Mouse (Mus musculus) C2C12 (cell line): ENCODE measurements around the gene G6pc. TPM values are rescaled to one million over a fixed set of nuclear protein-coding genes. Genes with fewer than 3 reads are reported as not detected.

ENCODE experiments used
- H3K27me3 ChIP-seq: one replicate; pipeline ENCODE4 v1.6.1; 2011; ENCODE audit not compliant: control insufficient read depth, insufficient read depth, insufficient read length
- H3K36me3 ChIP-seq: one replicate; pipeline ENCODE4 v1.6.1; 2011; ENCODE audit not compliant: control insufficient read depth, insufficient read depth
- H3K4me3 ChIP-seq: one replicate; pipeline ENCODE4 v1.5.1; 2011; ENCODE audit warnings: mild to moderate bottlenecking, control low read depth; ENCODE audit not compliant: poor library complexity, insufficient read depth, severe bottlenecking
- H3K79me2 ChIP-seq: one replicate; pipeline ENCODE4 v1.6.1; 2011; ENCODE audit not compliant: control insufficient read depth, insufficient read depth
- H3K79me3 ChIP-seq: one replicate; pipeline ENCODE4 v1.6.1; 2011; ENCODE audit warnings: low read depth, control low read depth
- H3ac ChIP-seq: one replicate; pipeline ENCODE3; 2011; ENCODE audit warnings: low read depth; ENCODE audit not compliant: control insufficient read depth, insufficient read length
- CEBPB ChIP-seq: IDR thresholded peaks from one replicate; pipeline ENCODE4 v1.6.1; 2011; ENCODE audit warnings: low read depth, mild to moderate bottlenecking, control low read depth, moderate library complexity
- CTCF ChIP-seq: IDR thresholded peaks from one replicate; pipeline ENCODE4 v1.5.1; 2011; ENCODE audit not compliant: control insufficient read depth, insufficient read depth, insufficient read length
- FOSL1 ChIP-seq: IDR thresholded peaks from one replicate; pipeline ENCODE4 v1.8.0; 2011; ENCODE audit warnings: mild to moderate bottlenecking, low read length; ENCODE audit not compliant: poor library complexity, insufficient read depth, severe bottlenecking
- MAX ChIP-seq: IDR thresholded peaks from one replicate; pipeline ENCODE4 v1.6.1; 2011; ENCODE audit warnings: mild to moderate bottlenecking, control low read depth
- MYOD1 ChIP-seq: IDR thresholded peaks from one replicate; pipeline ENCODE4 v1.6.1; 2011; ENCODE audit warnings: low read depth; ENCODE audit not compliant: control insufficient read depth, insufficient read length
- MYOG ChIP-seq: IDR thresholded peaks from one replicate; pipeline ENCODE4 v1.6.1; 2011; ENCODE audit not compliant: control insufficient read depth, insufficient read length; ENCODE audit errors: extremely low read depth
- USF1 ChIP-seq: IDR thresholded peaks from one replicate; pipeline ENCODE4 v1.6.1; 2011; ENCODE audit warnings: low read depth, mild to moderate bottlenecking, control low read depth, moderate library complexity
- microRNA-seq: library from miRNA; unstranded; fragments of <30 nt; microRNA quantifications from one replicate; pipeline ENCODE4, GENCODE M21; 2019; ENCODE audit warnings: borderline microRNAs expressed
- polyA plus RNA-seq: library from polyadenylated mRNA; unstranded; fragments of >200 nt; fragmentation: generic; extraction: Trizol; gene quantifications from one replicate; pipeline ENCODE4 v1.2.1, GENCODE M21; 2012; ENCODE audit warnings: missing spikeins

Gene G6pc
- polyA plus RNA-seq, 1 experiment = not detected

GRCm38 (mm10) chr11:101420148-101420547 is 52.8 kb downstream of the G6pc start:
- no peaks in the 10 kb centered on the region for H3K36me3 ChIP-seq
- TF ChIP-seq MYOD1 (no peak), FOSL1 (no peak), MYOG (no peak), USF1 (no peak), CEBPB (no peak), CTCF (no peak), MAX (no peak)

DNA sequence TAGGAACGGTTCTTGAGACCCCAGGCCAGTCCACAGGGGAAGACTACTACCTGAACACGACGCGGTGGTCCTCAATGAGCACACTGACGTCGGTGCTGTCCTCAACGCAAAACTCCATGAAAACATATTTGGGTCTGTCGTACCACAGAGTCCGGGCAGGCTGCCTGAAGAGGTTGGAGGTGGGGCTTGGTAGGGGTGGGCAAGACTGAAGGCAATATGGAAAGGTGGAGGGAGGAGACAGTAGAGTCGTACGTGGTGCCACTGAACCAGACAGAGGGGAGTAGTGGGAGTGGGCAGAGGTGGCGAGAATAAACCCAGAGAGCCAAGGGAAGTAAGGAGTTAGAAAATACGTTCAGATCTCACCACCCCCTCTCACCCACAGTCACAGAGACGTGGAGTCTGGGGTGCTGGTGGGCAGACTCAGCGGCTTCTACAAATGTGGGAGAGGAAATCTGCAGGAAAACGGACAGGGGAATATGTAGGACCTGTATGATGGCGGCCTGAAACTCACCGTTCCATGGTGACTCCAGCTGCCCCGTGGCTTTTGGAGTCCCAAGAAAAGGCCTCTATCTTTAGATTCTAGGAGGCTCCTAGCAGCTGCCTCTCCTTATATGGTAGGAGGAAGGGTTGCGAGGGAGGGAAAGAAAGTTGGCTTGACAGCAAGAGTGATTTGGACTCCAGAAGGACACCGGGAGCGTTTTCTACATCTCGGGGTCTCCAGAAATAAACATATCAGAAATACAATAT is 56.9 kb downstream of the G6pc start, which contains the start of gene Gm27029:
TSS of gene Gm27029 (minus strand) at position 692 of the 747 bp plus-strand sequence.
- Histone ChIP-seq H3ac (peak within 1 kb of the TSS; percentile 75), H3K4me3 (peak within 1 kb of the TSS; percentile 99), H3K79me2 (peaks cover 40% of the 10 kb centered on the region), H3K36me3 (peaks cover 4% of the 10 kb centered on the region), H3K79me3 (peaks cover 16% of the 10 kb centered on the region), H3K27me3 (no peaks in the 10 kb centered on the region)
- TF ChIP-seq CTCF = no peak
- no peak for TF ChIP-seq FOSL1
- TF ChIP-seq MYOG = no peak
- TF ChIP-seq CEBPB = no peak
- TF ChIP-seq MYOD1 = no peak

More at GRCm38 (mm10) chr11:101420148-101420547, 52.8 kb downstream of the G6pc start:
- Histone ChIP-seq H3K79me3 (no peaks in the 10 kb centered on the region), H3ac (no peak overlapping the region), H3K4me3 (no peak overlapping the region), H3K27me3 (no peaks in the 10 kb centered on the region), H3K79me2 (peaks cover 16% of the 10 kb centered on the region)

DNA sequence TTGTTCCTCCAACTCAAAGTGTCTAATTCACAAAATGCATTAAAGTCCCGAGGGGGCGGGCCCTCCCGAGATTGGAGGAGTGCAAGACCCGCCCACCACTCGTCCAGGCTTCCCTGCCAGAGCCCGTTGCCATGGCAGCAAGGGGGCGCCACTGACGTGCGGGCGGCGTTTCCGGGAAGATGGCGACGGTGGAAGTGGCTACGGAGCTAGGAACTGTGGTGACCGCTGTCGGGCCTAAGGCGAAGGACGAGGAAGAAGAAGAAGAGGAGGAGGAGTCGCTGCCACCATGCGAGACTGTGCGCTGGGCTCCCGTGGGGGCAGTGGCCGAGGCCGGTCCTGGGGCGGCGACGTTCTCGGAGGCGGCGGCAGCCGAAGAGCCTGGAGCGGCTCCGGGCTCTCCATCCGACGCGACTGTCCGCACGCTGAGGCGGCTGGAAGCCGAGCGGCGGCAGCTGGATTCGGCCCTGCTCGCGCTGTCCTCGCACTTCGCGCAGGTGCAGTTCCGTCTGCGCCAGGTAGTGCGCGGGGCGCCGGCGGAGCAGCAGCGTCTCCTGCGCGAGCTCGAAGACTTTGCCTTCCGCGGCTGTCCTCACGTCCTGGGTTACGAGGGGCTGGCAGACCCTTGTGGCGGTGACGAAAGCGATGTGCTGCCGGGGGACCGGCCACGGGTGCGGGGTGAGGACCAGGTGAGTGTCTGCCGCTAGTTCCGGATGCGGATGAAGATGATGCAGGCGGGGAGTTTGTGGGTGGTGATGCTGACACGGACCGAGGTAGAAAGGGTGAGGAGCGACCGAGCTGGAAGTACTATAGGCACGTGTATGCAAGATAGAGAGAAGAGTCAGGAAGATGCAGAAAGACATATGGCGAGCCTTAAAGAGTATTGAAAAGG is 57.8 kb downstream of the G6pc start, which contains the start of the genes Rundc1 and Ptges3l:
TSS of gene Rundc1 (plus strand) at position 161 of the 889 bp plus-strand sequence.
TSS of gene Ptges3l (minus strand) at position 409 of the 889 bp plus-strand sequence.
- TF ChIP-seq FOSL1 = no peak
- TF ChIP-seq MAX = peak; percentile 5
- no peak for TF ChIP-seq USF1
- TF ChIP-seq MYOG = no peak
- TF ChIP-seq MYOD1 = no peak
- peak; percentile 17 for TF ChIP-seq CTCF
- no peak for TF ChIP-seq CEBPB
- Histone ChIP-seq H3K27me3 (no peaks in the 10 kb centered on the region), H3K79me3 (peaks cover 16% of the 10 kb centered on the region), H3K4me3 (peak within 1 kb of the TSS; percentile 99), H3K79me2 (peaks cover 40% of the 10 kb centered on the region), H3K36me3 (peaks cover 13% of the 10 kb centered on the region), H3ac (peak within 1 kb of the TSS; percentile 75)

- no peak overlapping the region for H3ac ChIP-seq
- peaks cover 16% of the 10 kb centered on the region for H3K79me3 ChIP-seq
- H3K27me3 ChIP-seq = no peaks in the 10 kb centered on the region
- H3K4me3 ChIP-seq = peak overlapping the region; percentile 99
- no peak for TF ChIP-seq MYOD1
- no peak for TF ChIP-seq USF1
- TF ChIP-seq CEBPB = no peak
- no peak for TF ChIP-seq FOSL1
- TF ChIP-seq CTCF = no peak
- TF ChIP-seq MAX = no peak
- TF ChIP-seq MYOG = no peak
- peaks cover 40% of the 10 kb centered on the region for H3K79me2 ChIP-seq
- peaks cover 22% of the 10 kb centered on the region for H3K36me3 ChIP-seq
Measured at GRCm38 (mm10) chr11:101426165-101426564, 58.8 kb downstream of the G6pc start.

Small RNA genes within 50 kb of the gene (microRNA-seq; reads per million reads assigned to microRNA genes)
- gene Gm25593 (not detected), gene Mir6929 (0.24 reads per million)

Other genes with a start within 250 kb of the G6pc start
- 25.7 TPM for gene Retreg3, start 247.7 kb upstream of the G6pc start, polyA plus RNA-seq
- 115 TPM for gene Tubg1, start 247.6 kb upstream of the G6pc start, polyA plus RNA-seq
- 0.13 TPM for gene Tubg2, start 211.7 kb upstream of the G6pc start, polyA plus RNA-seq
- 0.28 TPM for gene Cntnap1, start 197.0 kb upstream of the G6pc start, polyA plus RNA-seq
- 18.3 TPM for gene Plekhh3, start 196.2 kb upstream of the G6pc start, polyA plus RNA-seq
- 0.18 TPM for gene Ccr10, start 192.1 kb upstream of the G6pc start, polyA plus RNA-seq
- 4.5 TPM for gene Ezh1, start 141.1 kb upstream of the G6pc start, polyA plus RNA-seq
- gene Ramp2, start 121.5 kb upstream of the G6pc start, polyA plus RNA-seq = 0.66 TPM
- gene Vps25, start 113.9 kb upstream of the G6pc start, polyA plus RNA-seq = 116 TPM
- 0.49 TPM for gene Wnk4, start 107.0 kb upstream of the G6pc start, polyA plus RNA-seq
- 0.05 TPM for gene Cntd1, start 88.5 kb upstream of the G6pc start, polyA plus RNA-seq
- gene Coa3, start 88.4 kb upstream of the G6pc start, polyA plus RNA-seq = 85.2 TPM
- gene Becn1, start 65.3 kb upstream of the G6pc start, polyA plus RNA-seq = 103 TPM
- 89.9 TPM for gene Psme3, start 51.3 kb upstream of the G6pc start, polyA plus RNA-seq
- gene Aoc2, start 42.5 kb upstream of the G6pc start, polyA plus RNA-seq = 1.2 TPM
- 0.07 TPM for gene Aoc3, start 37.0 kb upstream of the G6pc start, polyA plus RNA-seq
- 50.6 TPM for gene Aarsd1, start 50.1 kb downstream of the G6pc start, polyA plus RNA-seq
- 5.2 TPM for gene Gm27029, start 57.2 kb downstream of the G6pc start, polyA plus RNA-seq
- 10.4 TPM for gene Rundc1, start 57.5 kb downstream of the G6pc start, polyA plus RNA-seq
- gene Ptges3l, start 57.8 kb downstream of the G6pc start, polyA plus RNA-seq = 19.2 TPM
- gene Rpl27, start 74.7 kb downstream of the G6pc start, polyA plus RNA-seq = 2,812 TPM
- 23.4 TPM for gene Ifi35, start 80.8 kb downstream of the G6pc start, polyA plus RNA-seq
- 19.2 TPM for gene Rnd2, start 97.4 kb downstream of the G6pc start, polyA plus RNA-seq
- gene Vat1, start 98.7 kb downstream of the G6pc start, polyA plus RNA-seq = 306 TPM
- 5.2 TPM for gene Brca1, start 184.4 kb downstream of the G6pc start, polyA plus RNA-seq
- gene Nbr1, start 184.6 kb downstream of the G6pc start, polyA plus RNA-seq = 15.7 TPM
- 1.0 TPM for gene Tmem106a, start 214.7 kb downstream of the G6pc start, polyA plus RNA-seq
- not detected for gene Gm11634, start 231.7 kb downstream of the G6pc start, polyA plus RNA-seq